Mouse (Mus musculus) retina, adult 2 months (tissue): ENCODE results near the gene Pla2g1b.

ENCODE experiments used
- DNase-seq: peaks from one replicate; pipeline ENCODE4 v3.0.0-alpha.2; 2012; ENCODE audit warnings: low read depth, low spot score

The Pla2g1b gene

DNA sequence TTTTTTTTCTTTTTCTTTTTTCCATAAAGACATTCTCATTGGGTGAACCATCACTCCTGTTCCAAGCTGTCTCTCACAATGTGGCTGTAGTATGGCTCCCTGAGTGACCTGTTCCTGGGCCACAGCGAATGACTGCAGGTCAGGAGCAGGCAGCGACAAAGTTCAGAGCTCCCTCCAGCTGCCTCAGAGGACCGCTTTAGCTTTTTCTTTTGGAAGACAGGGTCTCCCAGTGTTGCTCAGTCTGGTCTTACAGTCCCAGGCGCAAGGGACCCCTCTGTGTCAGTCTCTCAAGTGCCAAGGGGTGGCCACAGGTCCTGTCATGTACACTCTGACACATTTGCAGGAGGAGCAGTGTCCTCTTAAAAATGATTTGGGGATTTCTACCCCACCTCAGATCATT is 56.5 kb downstream of the Pla2g1b start:
- no peak for DNase-seq

DNA sequence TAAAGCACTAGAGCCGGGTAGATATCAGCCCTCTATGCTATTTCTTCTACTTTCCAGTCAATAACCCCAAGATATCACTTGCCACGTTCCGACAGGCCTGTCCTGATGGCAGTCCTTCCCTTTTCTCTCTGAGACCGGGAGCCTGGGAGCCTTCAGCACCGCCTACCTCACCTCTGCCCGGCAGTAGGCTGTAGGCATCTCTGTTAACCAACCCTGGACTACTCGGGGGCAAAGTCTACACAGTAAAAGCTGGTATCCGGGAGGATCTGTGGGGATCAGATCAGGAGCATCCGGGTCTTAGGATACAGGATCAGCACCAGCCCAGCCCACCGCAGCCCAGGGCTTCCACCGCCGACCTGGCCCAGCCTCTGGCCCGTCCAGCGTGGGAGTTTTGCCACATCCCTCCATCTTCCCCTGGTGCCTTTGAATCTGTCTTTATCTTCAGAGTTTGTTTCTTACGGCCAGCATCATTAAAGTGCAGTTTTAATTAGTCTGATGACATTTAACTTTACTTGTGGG is 57.0 kb downstream of the Pla2g1b start:
- no peak for DNase-seq

DNA sequence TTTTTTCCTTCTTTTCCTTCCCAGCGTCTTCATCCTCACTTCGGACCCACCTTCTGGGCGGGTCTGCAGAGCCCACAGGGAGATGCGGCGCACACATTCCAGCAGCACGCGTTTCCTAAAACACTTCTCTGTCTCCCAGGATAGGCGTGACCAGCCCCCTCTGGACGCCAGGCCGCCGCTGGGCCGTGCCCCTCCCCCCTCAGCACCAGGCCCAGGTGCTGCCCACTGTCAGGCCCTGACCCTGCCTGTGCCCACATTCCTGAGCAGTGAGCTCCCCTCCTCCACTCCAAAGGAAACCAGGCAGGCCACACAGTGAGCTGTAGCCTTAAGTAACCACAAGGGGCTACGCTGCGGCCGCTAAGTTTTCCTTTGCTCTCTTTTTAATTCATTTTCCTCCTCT is 57.9 kb downstream of the Pla2g1b start:
- DNase-seq = no peak
